Mouse (Mus musculus) kidney, embryonic 14.5 days (tissue): ENCODE measurements around the gene Arhgef3. TPM values are rescaled to one million over a fixed set of nuclear protein-coding genes. Genes with fewer than 3 reads are reported as not detected.
A peak's percentile ranks its signal among the peaks of the same experiment; 100 is the strongest.

Source experiments
- ATAC-seq: fragments of 200-750 bp; cut with Nextera tagmentation; 2 replicates; pipeline ENCODE4 v1.8.0; 2017; ENCODE audit warnings: moderate number of reproducible peaks, mild to moderate bottlenecking, moderate TSS enrichment, moderate library complexity; ENCODE audit not compliant: low FRiP score, low TSS enrichment
- H3K27ac ChIP-seq: fragments of 300-500 bp; sonication (generic); 2 replicates; pipeline ENCODE4 v1.5.1; 2014; ENCODE audit warnings: low read depth, mild to moderate bottlenecking, low read length, moderate library complexity, mixed read lengths
- H3K27me3 ChIP-seq: fragments of 300-500 bp; sonication (generic); 2 replicates; pipeline ENCODE4 v1.6.1; 2014; ENCODE audit warnings: mild to moderate bottlenecking, low read length; ENCODE audit not compliant: control insufficient read depth, insufficient read depth
- H3K36me3 ChIP-seq: fragments of 300-500 bp; sonication (generic); 2 replicates; pipeline ENCODE4 v1.6.1; 2014; ENCODE audit warnings: low read length, mixed read lengths; ENCODE audit not compliant: control insufficient read depth, insufficient read depth
- H3K4me1 ChIP-seq: fragments of 300-500 bp; sonication (generic); 2 replicates; pipeline ENCODE4 v1.6.1; 2014; ENCODE audit warnings: low read length, mixed read lengths; ENCODE audit not compliant: control insufficient read depth, insufficient read depth
- H3K4me2 ChIP-seq: fragments of 300-500 bp; sonication (generic); replicated peaks from 2 replicates; pipeline ENCODE4 v1.6.1; 2014; ENCODE audit warnings: low read depth, mild to moderate bottlenecking, low read length
- H3K4me3 ChIP-seq: fragments of 300-500 bp; sonication (generic); 2 replicates; pipeline ENCODE4 v1.5.1; 2014; ENCODE audit warnings: mild to moderate bottlenecking, low read length
- H3K9ac ChIP-seq: fragments of 300-500 bp; sonication (generic); 2 replicates; pipeline ENCODE4 v1.6.1; 2014; ENCODE audit warnings: low read depth, mild to moderate bottlenecking, low read length, moderate library complexity
- H3K9me3 ChIP-seq: fragments of 300-500 bp; sonication (generic); 2 replicates; pipeline ENCODE4 v1.6.1; 2016; ENCODE audit warnings: low read length; ENCODE audit not compliant: control insufficient read depth
- WGBS: fragments of 180-500 bp; shearing (Covaris S2); extraction: QIAGEN DNeasy Blood & Tissue Kit; methylation state at CpG from one replicate; pipeline ENCODE4 v1.1.7; 2014; 5-methylcytosine and 5-hydroxymethylcytosine counted together
- polyA plus RNA-seq: library from polyadenylated mRNA; unstranded; fragments of >200 nt; fragmentation: Nextera tagmentation; extraction: Ambion mirVana; gene quantifications from 2 replicates; pipeline ENCODE4 v1.2.1, GENCODE M21; 2014

Arhgef3 gene
- polyA plus RNA-seq, 1 experiment from 2014 or later = 15.0 TPM

GRCm38 (mm10) chr14:27075909-27076521 lies 38.7 kb upstream of the Arhgef3 start:
- no peak overlapping the region for H3K9ac ChIP-seq
- WGBS = 61% methylated on average over 8 of the region's 8 CpGs
- H3K4me2 ChIP-seq = no peak overlapping the region
- H3K36me3 ChIP-seq = no peaks in the 10 kb centered on the region
- no peak overlapping the region for H3K4me3 ChIP-seq
- no peak overlapping the region for H3K27ac ChIP-seq
- H3K9me3 ChIP-seq = no peaks in the 10 kb centered on the region
- H3K27me3 ChIP-seq = no peaks in the 10 kb centered on the region
- ATAC-seq = no peak
- peaks cover 41% of the 10 kb centered on the region for H3K4me1 ChIP-seq

- H3K4me2 ChIP-seq = no peak overlapping the region
- no peak overlapping the region for H3K9ac ChIP-seq
- H3K27me3 ChIP-seq = no peaks in the 10 kb centered on the region
- WGBS = 78% methylated on average over 2 of the region's 2 CpGs
- H3K4me1 ChIP-seq = peaks cover 36% of the 10 kb centered on the region
- no peak for ATAC-seq
- no peaks in the 10 kb centered on the region for H3K9me3 ChIP-seq
- H3K36me3 ChIP-seq = no peaks in the 10 kb centered on the region
- H3K4me3 ChIP-seq = no peak overlapping the region
- no peak overlapping the region for H3K27ac ChIP-seq
These were observed 38.2 kb upstream of the Arhgef3 start for GRCm38 (mm10) chr14:27076522-27076920.

GRCm38 (mm10) chr14:27081536-27082275 lies 33.0 kb upstream of the Arhgef3 start:
- no peaks in the 10 kb centered on the region for H3K9me3 ChIP-seq
- H3K27me3 ChIP-seq = no peaks in the 10 kb centered on the region
- ATAC-seq = no peak
- no peaks in the 10 kb centered on the region for H3K4me1 ChIP-seq
- no peak overlapping the region for H3K27ac ChIP-seq
- no peak overlapping the region for H3K4me3 ChIP-seq
- WGBS = 36% methylated on average over 5 of the region's 5 CpGs
- no peak overlapping the region for H3K4me2 ChIP-seq
- H3K9ac ChIP-seq = no peak overlapping the region
- no peaks in the 10 kb centered on the region; the same call in 1 of the 2 replicates for H3K36me3 ChIP-seq

- no peak for ATAC-seq
- no peak overlapping the region for H3K4me3 ChIP-seq
- H3K9ac ChIP-seq = no peak overlapping the region
- no peaks in the 10 kb centered on the region for H3K4me1 ChIP-seq
- H3K36me3 ChIP-seq = peaks cover 6% of the 10 kb centered on the region; the same call in 1 of the 2 replicates
- no peaks in the 10 kb centered on the region for H3K9me3 ChIP-seq
- no peak overlapping the region for H3K4me2 ChIP-seq
- no peaks in the 10 kb centered on the region for H3K27me3 ChIP-seq
- no peak overlapping the region for H3K27ac ChIP-seq
- 77% methylated on average over 5 of the region's 5 CpGs for WGBS
These were observed 29.2 kb upstream of the Arhgef3 start for GRCm38 (mm10) chr14:27085471-27085870.

- WGBS = 59% methylated on average over 4 of the region's 4 CpGs
- no peak overlapping the region for H3K4me3 ChIP-seq
- peaks cover 6% of the 10 kb centered on the region; the same call in 1 of the 2 replicates for H3K36me3 ChIP-seq
- no peak for ATAC-seq
- H3K4me2 ChIP-seq = no peak overlapping the region
- no peak overlapping the region for H3K27ac ChIP-seq
- H3K4me1 ChIP-seq = no peaks in the 10 kb centered on the region
- H3K9me3 ChIP-seq = no peaks in the 10 kb centered on the region
- no peaks in the 10 kb centered on the region for H3K27me3 ChIP-seq
- H3K9ac ChIP-seq = no peak overlapping the region
These were observed 28.7 kb upstream of the Arhgef3 start for GRCm38 (mm10) chr14:27085999-27086398.

- Histone ChIP-seq H3K27ac (no peak overlapping the region), H3K36me3 (peaks cover 26% of the 10 kb centered on the region), H3K4me3 (no peak overlapping the region), H3K4me1 (no peaks in the 10 kb centered on the region), H3K9ac (no peak overlapping the region), H3K4me2 (no peak overlapping the region), H3K9me3 (no peaks in the 10 kb centered on the region), H3K27me3 (no peaks in the 10 kb centered on the region)
- 72% methylated on average over 5 of the region's 5 CpGs for WGBS
- ATAC-seq = no peak
These were observed 20.5 kb upstream of the Arhgef3 start for GRCm38 (mm10) chr14:27094247-27094646.

- Histone ChIP-seq H3K4me3 (no peak overlapping the region), H3K9me3 (no peaks in the 10 kb centered on the region), H3K9ac (no peak overlapping the region), H3K4me1 (no peaks in the 10 kb centered on the region), H3K27ac (no peak overlapping the region), H3K4me2 (no peak overlapping the region), H3K36me3 (peaks cover 34% of the 10 kb centered on the region), H3K27me3 (no peaks in the 10 kb centered on the region)
- 0 out of 2 replicates have a peak, but pooled peaks have one; percentile 22 for ATAC-seq
- 71% methylated on average over 9 of the region's 9 CpGs for WGBS
These were observed 18.6 kb upstream of the Arhgef3 start for GRCm38 (mm10) chr14:27096133-27096532.

GRCm38 (mm10) chr14:27096779-27097178 lies 17.9 kb upstream of the Arhgef3 start:
- Histone ChIP-seq H3K4me3 (no peak overlapping the region), H3K27me3 (no peaks in the 10 kb centered on the region), H3K4me2 (no peak overlapping the region), H3K4me1 (no peaks in the 10 kb centered on the region), H3K9me3 (no peaks in the 10 kb centered on the region), H3K9ac (no peak overlapping the region), H3K27ac (no peak overlapping the region), H3K36me3 (peaks cover 39% of the 10 kb centered on the region)
- 34% methylated on average over 3 of the region's 3 CpGs for WGBS
- peak; percentile 50; the same call in 1 of the 2 replicates for ATAC-seq

GRCm38 (mm10) chr14:27101735-27102134 lies 13.0 kb upstream of the Arhgef3 start:
- no peak for ATAC-seq
- no peaks in the 10 kb centered on the region for H3K27me3 ChIP-seq
- H3K36me3 ChIP-seq = peaks cover 29% of the 10 kb centered on the region
- H3K4me3 ChIP-seq = no peak overlapping the region
- no peak overlapping the region for H3K9ac ChIP-seq
- H3K4me2 ChIP-seq = no peak overlapping the region
- H3K27ac ChIP-seq = no peak overlapping the region
- no peaks in the 10 kb centered on the region for H3K4me1 ChIP-seq
- 56% methylated on average over 7 of the region's 7 CpGs for WGBS
- H3K9me3 ChIP-seq = no peaks in the 10 kb centered on the region
